Mouse (Mus musculus) bone marrow, adult 2 months (tissue): ENCODE measurements around the gene Jchain. TPM values are rescaled to one million over a fixed set of nuclear protein-coding genes. Genes with fewer than 3 reads are reported as not detected.

Experiments
- H3K27ac ChIP-seq: fragments of 200-500 bp; 2 replicates; pipeline ENCODE4 v1.5.1; 2012; ENCODE audit warnings: low read depth, mild to moderate bottlenecking, control low read depth, inconsistent platforms, low read length; ENCODE audit not compliant: control insufficient read depth, poor library complexity, insufficient read depth
- H3K4me1 ChIP-seq: fragments of 200-500 bp; 2 replicates; pipeline ENCODE4 v1.6.1; 2011; ENCODE audit warnings: low read length; ENCODE audit not compliant: control insufficient read depth, insufficient read depth
- H3K4me3 ChIP-seq: fragments of 200-500 bp; replicated peaks from 2 replicates; pipeline ENCODE3; 2011; ENCODE audit warnings: mild to moderate bottlenecking, low read depth, low read length, control low read depth; ENCODE audit not compliant: control insufficient read depth
- CTCF ChIP-seq: fragments of 200-500 bp; IDR thresholded peaks from 2 replicates; pipeline ENCODE4 v1.5.1; 2011; ENCODE audit warnings: low read length, control low read depth; ENCODE audit not compliant: control insufficient read depth, insufficient read depth
- POLR2A ChIP-seq: fragments of 200-500 bp; IDR thresholded peaks from 2 replicates; pipeline ENCODE4 v1.6.1; 2011; ENCODE audit warnings: low read depth, mild to moderate bottlenecking, control low read depth, low read length, borderline replicate concordance; ENCODE audit not compliant: control insufficient read depth
- WGBS: fragments of 180-500 bp; shearing (Covaris S2); methylation state at CpG from one replicate; pipeline ENCODE4 v1.1.7; 2018; 5-methylcytosine and 5-hydroxymethylcytosine counted together
- polyA plus RNA-seq: library from polyadenylated mRNA; stranded (reverse); fragments of >200 nt; gene quantifications from 2 replicates; pipeline ENCODE4 v1.2.4, GENCODE M21; 2011; ENCODE audit warnings: low replicate concordance; ENCODE audit not compliant: missing spikeins, insufficient read depth, insufficient read length

The Jchain gene
- polyA plus RNA-seq, 1 experiment: 6.3 TPM

- Histone ChIP-seq H3K4me3 (no peak overlapping the region), H3K27ac (no peak overlapping the region), H3K4me1 (no peaks in the 10 kb centered on the region)
- WGBS: 33% methylated on average over 2 of the region's 2 CpGs
- no peak for TF ChIP-seq CTCF
- no peak for TF ChIP-seq POLR2A
Measured at GRCm38 (mm10) chr5:88489004-88489403, 38.7 kb downstream of the Jchain start.

GRCm38 (mm10) chr5:88487675-88488074 lies 40.0 kb downstream of the Jchain start, which contains the start of gene Enam:
TSS of gene Enam (plus strand) at chr5:88487975.
- Histone ChIP-seq H3K27ac (no peak within 1 kb of the TSS), H3K4me1 (no peaks in the 10 kb centered on the region), H3K4me3 (no peak within 1 kb of the TSS)
- no peak for TF ChIP-seq CTCF

Other genes with a start within 250 kb of the Jchain start
- not detected in 2 replicates for gene Prol1, start 210.6 kb downstream of the Jchain start, polyA plus RNA-seq
- not detected in 2 replicates for gene Amtn, start 151.8 kb downstream of the Jchain start, polyA plus RNA-seq
- gene Ambn, start 71.9 kb downstream of the Jchain start, polyA plus RNA-seq: not detected in 2 replicates
- not detected in 2 replicates for gene Enam, start 39.9 kb downstream of the Jchain start, polyA plus RNA-seq
- gene Utp3, start 26.6 kb upstream of the Jchain start, polyA plus RNA-seq: 35.7 and 67.6 TPM in 2 replicates
- 4.8 and 6.1 TPM in 2 replicates for gene Rufy3, start 37.1 kb upstream of the Jchain start, polyA plus RNA-seq
- gene Grsf1, start 148.3 kb upstream of the Jchain start, polyA plus RNA-seq: 13.1 and 22.7 TPM in 2 replicates
- gene Mob1b, start 193.0 kb upstream of the Jchain start, polyA plus RNA-seq: 9.2 and 13.1 TPM in 2 replicates
- 25.0 and 49.8 TPM in 2 replicates for gene Dck, start 237.1 kb upstream of the Jchain start, polyA plus RNA-seq